Mouse (Mus musculus) stomach, postnatal 0 days (tissue): ENCODE data around the gene Cacna1b.

Experiments used
- CTCF ChIP-seq: IDR thresholded peaks from 2 replicates; pipeline ENCODE4 v1.5.1; 2016; ENCODE audit warnings: antibody characterized with exemption, low read depth, mild to moderate bottlenecking, moderate library complexity
- EP300 ChIP-seq: optimal IDR thresholded peaks from 2 replicates; pipeline ENCODE3; 2016; ENCODE audit warnings: antibody characterized with exemption

- no peak for TF ChIP-seq CTCF
- no peak for TF ChIP-seq EP300
Observed at GRCm38 (mm10) chr2:24674432-24675006, 88.4 kb downstream of the Cacna1b start.
